Mouse (Mus musculus) embryonic fibroblast, embryonic 13.5 days (primary cell): Measurements from ENCODE around the gene Gm21988.
A peak's percentile ranks its signal among the peaks of the same experiment; 100 is the strongest.

Experiments
- CTCF ChIP-seq: IDR thresholded peaks from 2 replicates; pipeline ENCODE4 v1.5.1; 2011; ENCODE audit warnings: mild to moderate bottlenecking, control low read depth, low read length, moderate library complexity, borderline replicate concordance; ENCODE audit not compliant: insufficient read depth
- POLR2A ChIP-seq: IDR thresholded peaks from 2 replicates; pipeline ENCODE4 v1.6.1; 2011; ENCODE audit warnings: low read depth, mild to moderate bottlenecking, control low read depth, low read length, moderate library complexity

- no peak for TF ChIP-seq CTCF
- TF ChIP-seq POLR2A = 0 out of 2 replicates have a peak, but pooled peaks have one; percentile 17
Observed at GRCm38 (mm10) chr11:70212896-70213295, 26.7 kb downstream of the Gm21988 start.
